Mouse (Mus musculus): ENCODE results near the gene Clrn3.

- TF ChIP-seq POLR2A (IDR thresholded peaks at IDR 0.05; ENCODE audit: borderline replicate concordance, control insufficient read depth, low read depth, low read length) = no peak
- TF ChIP-seq CTCF (IDR thresholded peaks at IDR 0.05; ENCODE audit: control insufficient read depth, insufficient read depth, low read length) = peak; percentile 34; the same call in 1 of the 2 replicates
Observed at GRCm38 (mm10) chr7:135495303-135495702, 33.2 kb downstream of the Clrn3 start.
